Mouse (Mus musculus) embryonic fibroblast, embryonic 13.5 days (primary cell): ENCODE results near the gene Ccdc54. TPM values are rescaled to one million over a fixed set of nuclear protein-coding genes. Genes with fewer than 3 reads are reported as not detected.

Experiments
- H3K27ac ChIP-seq: 2 replicates; pipeline ENCODE4 v1.5.1; 2012; ENCODE audit warnings: low read length, control low read depth, inconsistent platforms; ENCODE audit not compliant: insufficient read depth
- H3K4me1 ChIP-seq: 2 replicates; pipeline ENCODE4 v1.6.1; 2011; ENCODE audit warnings: low read length; ENCODE audit not compliant: control insufficient read depth, insufficient read depth
- H3K4me3 ChIP-seq: 2 replicates; pipeline ENCODE4 v1.5.1; 2011; ENCODE audit warnings: mild to moderate bottlenecking, control low read depth, low read length; ENCODE audit not compliant: insufficient read depth
- CTCF ChIP-seq: IDR thresholded peaks from 2 replicates; pipeline ENCODE4 v1.5.1; 2011; ENCODE audit warnings: mild to moderate bottlenecking, control low read depth, low read length, moderate library complexity, borderline replicate concordance; ENCODE audit not compliant: insufficient read depth
- POLR2A ChIP-seq: IDR thresholded peaks from 2 replicates; pipeline ENCODE4 v1.6.1; 2011; ENCODE audit warnings: low read depth, mild to moderate bottlenecking, control low read depth, low read length, moderate library complexity
- polyA plus RNA-seq: library from polyadenylated mRNA; stranded (reverse); fragments of >200 nt; gene quantifications from 2 replicates; pipeline ENCODE4 v1.2.4, GENCODE M21; 2011; ENCODE audit warnings: low read depth; ENCODE audit not compliant: missing spikeins, insufficient read length

Gene Ccdc54
- polyA plus RNA-seq, 1 experiment, result not detected

- Histone ChIP-seq H3K27ac (no peak overlapping the region), H3K4me1 (no peaks in the 10 kb centered on the region), H3K4me3 (no peak overlapping the region)
- TF ChIP-seq CTCF (no peak), POLR2A (no peak)
Observed at GRCm38 (mm10) chr16:50551871-50552528, 39.0 kb downstream of the Ccdc54 start.

- TF ChIP-seq CTCF, result no peak
- no peak for TF ChIP-seq POLR2A
- Histone ChIP-seq H3K27ac (no peak overlapping the region), H3K4me1 (no peaks in the 10 kb centered on the region)
Observed at GRCm38 (mm10) chr16:50550927-50551326, 40.0 kb downstream of the Ccdc54 start.

GRCm38 (mm10) chr16:50542554-50543333 is 48.2 kb downstream of the Ccdc54 start:
- TF ChIP-seq CTCF, result no peak
- no peak for TF ChIP-seq POLR2A
- no peaks in the 10 kb centered on the region for H3K4me1 ChIP-seq
- H3K4me3 ChIP-seq, result no peak overlapping the region
- H3K27ac ChIP-seq, result no peak overlapping the region

More at GRCm38 (mm10) chr16:50550927-50551326, 40.0 kb downstream of the Ccdc54 start:
- H3K4me3 ChIP-seq, result no peak overlapping the region

Other genes with a start within 250 kb of the Ccdc54 start
- gene Bbx, start 158.8 kb downstream of the Ccdc54 start, polyA plus RNA-seq, result 44.0 and 47.4 TPM in 2 replicates